Mouse (Mus musculus) bone marrow macrophage, adult 2 months (primary cell): ENCODE measurements around the gene Olfr781.
"Not testable (repeated sequence)": the region's sequence is repeated elsewhere in the genome, so short reads cannot be mapped to it uniquely, and the experiment has no call there.

Source experiments
- CTCF ChIP-seq: IDR thresholded peaks from 2 replicates; pipeline ENCODE4 v1.5.1; 2012; ENCODE audit warnings: low read depth, mild to moderate bottlenecking, low read length, moderate library complexity
- POLR2A ChIP-seq: IDR thresholded peaks from 2 replicates; pipeline ENCODE4 v1.6.1; 2012; ENCODE audit warnings: mild to moderate bottlenecking, low read depth, low read length, borderline replicate concordance

- not testable (repeated sequence) for TF ChIP-seq CTCF, POLR2A
Measured at GRCm38 (mm10) chr10:129312973-129313372, 15.7 kb upstream of the Olfr781 start.
